Mouse (Mus musculus): ENCODE measurements at regions not wholly inside any gene's neighbourhood (a gene's known extent, or its start where the extent isn't known, plus 50 kb on each side); places are given as distances from the start of the nearest gene placed in this dataset.

DNA sequence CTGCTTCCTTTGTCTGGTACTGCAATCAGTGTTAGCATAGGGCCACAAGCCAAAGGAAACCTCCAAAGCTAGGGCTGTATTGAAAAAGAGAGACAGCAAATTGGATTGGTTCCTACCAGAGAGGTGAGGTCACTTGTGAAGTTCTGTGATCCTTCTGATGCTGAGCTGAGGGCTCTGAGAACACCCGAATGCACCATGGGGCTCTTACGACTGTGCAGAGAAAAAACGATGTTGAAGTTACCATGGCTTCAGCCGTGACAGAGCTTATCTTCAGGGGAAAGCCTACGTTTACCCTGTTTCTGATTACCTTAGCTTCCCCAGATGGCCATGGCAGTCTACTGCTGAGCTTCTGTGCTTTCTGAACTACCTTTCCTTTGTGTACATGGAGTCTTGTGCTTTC is 53.9 kb upstream of the Fmo9 start:
- DNase-seq (ENCODE audit: low spot score in 2 of 2) = no peak

DNA sequence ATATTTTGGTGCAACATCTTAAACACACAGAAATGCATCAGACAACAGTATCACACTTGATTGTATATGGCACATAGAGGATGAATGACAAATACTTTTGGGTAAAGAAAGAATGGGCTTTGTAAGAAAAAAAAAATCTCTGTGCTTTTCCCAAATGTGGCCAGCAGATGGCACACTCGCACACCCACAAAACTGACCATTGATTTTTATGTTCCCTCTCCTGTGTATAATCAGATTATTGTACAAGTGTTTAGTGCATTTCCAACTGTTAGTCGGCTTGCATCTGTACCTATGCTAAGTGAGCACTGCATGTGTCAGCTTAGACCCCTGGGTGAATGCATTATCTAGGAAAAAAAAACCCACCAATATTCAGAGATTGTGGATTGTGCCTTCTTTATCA is 56.4 kb upstream of the Fmo9 start:
- peak in 1 of 2 experiments; percentile 16 for DNase-seq (ENCODE audit: low spot score in 2 of 2)

DNA sequence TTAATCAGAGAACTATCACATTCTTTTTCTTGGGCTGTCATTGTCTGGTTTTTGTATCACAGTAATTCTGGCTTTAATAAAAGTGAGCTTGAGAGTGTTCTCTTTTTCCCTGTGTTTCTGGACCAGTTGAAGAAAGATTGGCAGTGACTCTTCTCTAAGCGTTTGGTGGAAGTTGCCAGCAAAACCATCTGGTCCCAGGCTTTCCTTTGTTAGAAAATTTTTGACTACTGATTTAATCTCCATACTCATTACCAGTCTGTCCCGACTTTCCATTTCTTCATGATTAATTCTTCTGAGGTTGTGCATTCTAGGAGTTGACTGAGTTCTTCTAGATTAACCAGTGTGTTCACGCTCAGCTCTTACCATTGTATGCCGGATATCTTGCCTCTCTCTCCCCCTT is 68.6 kb upstream of the Fmo9 start:
- DNase-seq (ENCODE audit: low spot score in 2 of 2) = no peak

DNA sequence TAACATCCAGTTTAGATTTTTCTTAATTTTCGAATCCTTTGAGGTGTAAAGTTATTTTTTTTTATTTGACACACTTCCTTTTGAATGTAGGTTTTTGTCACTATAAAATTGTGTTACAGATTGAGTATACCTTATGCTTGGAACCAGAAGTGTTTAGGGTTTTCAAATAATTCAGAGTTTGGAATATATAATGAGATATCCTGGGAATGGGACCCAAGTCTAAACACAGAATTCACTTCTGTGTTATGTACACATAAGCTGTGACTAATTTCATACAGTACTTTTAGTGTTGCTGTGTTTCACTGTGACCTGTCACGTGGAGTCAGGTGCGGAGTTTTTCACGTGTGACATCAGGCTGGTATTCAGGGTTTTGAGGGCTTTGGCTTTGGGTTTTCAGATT is 69.1 kb upstream of the Fmo9 start:
- no peak for DNase-seq (ENCODE audit: low spot score in 2 of 2)

DNA sequence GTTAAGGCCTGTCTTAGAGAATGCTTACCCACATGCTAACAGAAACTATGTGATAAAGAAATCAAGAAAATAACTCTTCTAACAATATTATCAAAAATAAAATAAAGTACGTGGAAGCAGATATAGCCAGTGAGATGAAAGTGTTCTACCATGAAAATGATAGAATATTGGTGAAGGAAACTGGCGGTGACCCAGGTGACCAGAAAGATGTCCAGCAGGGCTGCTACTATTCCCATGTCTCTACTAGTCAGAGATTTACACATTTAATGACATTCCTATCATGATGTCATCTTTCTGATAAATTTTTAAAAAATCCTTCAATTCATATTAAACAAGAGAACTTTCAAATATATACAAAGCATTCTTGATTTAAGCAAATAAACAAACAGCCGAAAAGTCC is 69.8 kb upstream of the Fmo9 start:
- no peak for DNase-seq (ENCODE audit: low spot score in 2 of 2)

DNA sequence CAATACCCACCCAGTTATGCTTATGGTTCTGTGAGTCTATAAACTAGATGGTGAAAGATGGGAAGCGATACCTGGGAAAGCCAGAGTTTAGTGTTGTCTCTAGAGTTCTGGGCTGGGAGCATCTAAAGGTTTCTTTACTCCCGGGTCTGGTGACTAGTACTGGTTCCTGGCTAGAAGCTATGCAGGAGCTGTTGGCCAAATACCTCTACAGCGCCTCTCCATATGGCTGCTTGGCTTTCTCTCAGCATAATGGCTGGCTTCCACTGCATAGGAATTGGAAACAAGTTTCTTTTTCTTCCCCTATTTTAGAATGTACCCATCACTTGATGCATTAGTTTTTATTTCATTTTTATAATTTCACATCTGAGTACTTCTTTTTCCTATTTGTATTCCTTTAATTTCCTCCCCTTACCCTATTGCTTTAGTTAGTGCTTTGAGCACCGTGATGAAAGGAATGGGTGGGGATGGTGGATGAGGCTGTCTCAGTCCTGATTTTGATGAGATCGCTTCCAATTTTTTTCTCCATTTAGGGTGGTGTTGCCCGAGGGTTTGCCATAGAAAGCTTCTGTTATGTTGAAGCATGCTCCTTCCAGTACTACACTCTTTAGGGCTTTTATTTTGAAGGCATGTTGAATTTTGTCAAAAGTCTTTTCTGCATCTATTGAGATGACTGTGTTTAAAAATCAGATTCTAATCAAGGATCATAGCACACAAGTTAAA is 71.5 kb upstream of the Fmo9 start:
- no peak for DNase-seq (ENCODE audit: low spot score in 2 of 2)

DNA sequence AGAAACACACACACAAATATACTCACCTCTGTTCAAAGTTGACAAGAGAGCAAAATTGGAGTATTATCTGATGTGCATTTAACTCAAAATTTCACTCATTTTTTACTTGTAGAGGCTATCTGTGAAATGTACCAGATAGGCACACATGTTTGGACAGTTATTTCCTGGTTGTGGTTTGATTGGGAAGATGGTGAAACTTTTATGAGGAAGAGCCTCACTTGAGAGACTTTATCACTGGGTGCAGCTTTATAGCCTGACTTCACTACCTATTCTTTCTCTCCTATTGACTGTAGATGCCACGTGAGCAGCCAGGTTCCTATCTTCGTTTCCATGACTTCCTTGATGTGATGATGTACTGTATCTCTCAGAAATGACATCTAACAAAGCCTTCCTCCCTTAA is 77.3 kb upstream of the Fmo9 start:
- DNase-seq (ENCODE audit: low spot score in 2 of 2) = no peak

DNA sequence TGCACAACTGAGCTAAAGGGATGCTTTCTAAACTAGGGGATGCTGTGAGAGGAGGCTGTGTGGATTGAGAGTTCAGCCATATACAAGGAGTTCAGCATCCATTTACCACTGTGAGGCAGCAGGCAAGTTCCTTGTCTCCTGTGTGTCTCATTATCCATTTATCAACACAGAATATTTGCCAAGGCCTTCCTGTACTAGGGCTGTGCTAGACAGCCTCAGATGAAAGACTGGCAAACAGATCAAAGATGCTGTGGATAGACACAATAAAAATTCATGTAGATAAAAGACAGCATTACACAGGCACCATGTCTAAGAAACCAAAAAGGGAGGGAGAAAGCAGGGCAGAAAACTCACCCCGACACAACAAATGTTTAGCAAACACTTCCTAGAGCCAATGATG is 91.5 kb upstream of the Fmo9 start:
- no peak for DNase-seq (ENCODE audit: low spot score in 2 of 2)

DNA sequence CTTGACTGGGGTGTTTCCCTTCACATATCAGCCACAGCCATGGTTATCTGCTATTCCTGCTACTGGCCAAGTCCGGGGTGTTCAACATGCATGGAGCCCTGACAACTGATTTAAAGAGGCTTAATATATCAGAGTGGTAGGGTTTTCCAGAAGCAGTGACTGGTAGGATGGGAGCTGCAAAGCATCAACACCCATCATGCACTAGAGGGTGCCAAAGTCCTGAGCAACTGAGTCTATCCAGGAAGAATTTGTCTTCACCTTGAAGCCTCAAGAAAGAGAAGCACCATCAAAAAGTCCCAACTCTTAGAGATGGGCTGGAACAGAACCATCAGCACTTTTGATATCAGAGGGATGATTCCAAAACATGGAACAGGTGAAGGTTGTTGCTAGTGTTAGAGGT is 100.5 kb upstream of the Fmo9 start:
- DNase-seq (ENCODE audit: low spot score in 2 of 2) = peak; percentile 18 to 33

DNA sequence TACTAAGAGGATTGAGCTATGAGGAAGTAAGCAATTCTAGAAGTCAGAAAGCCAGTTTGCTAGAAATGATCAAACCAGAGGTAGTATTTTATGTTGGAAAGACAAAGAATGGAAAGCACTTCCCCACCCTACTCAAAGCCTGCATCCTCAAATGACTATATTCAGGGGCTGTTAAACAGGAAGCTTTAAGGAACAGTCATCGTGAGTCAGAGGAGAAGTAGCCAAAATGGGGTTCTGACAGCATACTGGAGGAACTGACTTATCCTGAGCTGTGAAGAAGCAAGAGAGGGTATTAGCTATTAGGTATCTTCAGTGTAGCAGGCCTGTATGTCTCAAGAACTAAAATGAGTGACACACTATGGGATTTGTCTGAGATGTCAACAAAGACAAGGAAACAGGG is 106.3 kb upstream of the Fmo9 start:
- DNase-seq (ENCODE audit: low spot score in 2 of 2) = no peak

DNA sequence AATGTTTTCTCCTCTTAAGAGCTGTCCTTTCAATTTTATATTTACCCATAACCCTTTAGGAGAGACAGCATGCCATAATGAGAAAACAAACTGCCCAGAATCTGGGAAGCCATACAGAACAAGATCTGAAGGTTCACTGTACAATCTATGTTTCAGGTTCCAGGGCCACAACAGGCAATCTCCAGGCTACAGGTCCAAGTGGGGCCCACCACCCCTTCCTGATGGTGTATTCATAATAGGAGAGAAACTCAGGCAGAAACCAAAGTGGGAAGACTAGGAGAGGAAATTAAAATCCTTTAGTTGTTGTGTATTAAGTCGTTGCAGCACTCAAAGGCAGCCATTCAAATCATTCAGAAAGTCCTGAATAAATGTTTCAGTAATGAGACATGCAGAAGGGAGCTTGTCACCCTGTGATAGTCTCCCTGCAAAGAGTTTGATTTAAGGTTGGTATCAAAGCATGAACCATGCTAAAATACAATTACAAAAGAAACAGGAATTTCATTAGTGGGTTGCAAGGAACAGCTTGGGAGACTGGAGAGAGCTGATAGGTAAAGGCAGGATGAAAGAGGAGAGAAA is 107.3 kb upstream of the Fmo9 start:
- no peak for DNase-seq (ENCODE audit: low spot score in 2 of 2)

DNA sequence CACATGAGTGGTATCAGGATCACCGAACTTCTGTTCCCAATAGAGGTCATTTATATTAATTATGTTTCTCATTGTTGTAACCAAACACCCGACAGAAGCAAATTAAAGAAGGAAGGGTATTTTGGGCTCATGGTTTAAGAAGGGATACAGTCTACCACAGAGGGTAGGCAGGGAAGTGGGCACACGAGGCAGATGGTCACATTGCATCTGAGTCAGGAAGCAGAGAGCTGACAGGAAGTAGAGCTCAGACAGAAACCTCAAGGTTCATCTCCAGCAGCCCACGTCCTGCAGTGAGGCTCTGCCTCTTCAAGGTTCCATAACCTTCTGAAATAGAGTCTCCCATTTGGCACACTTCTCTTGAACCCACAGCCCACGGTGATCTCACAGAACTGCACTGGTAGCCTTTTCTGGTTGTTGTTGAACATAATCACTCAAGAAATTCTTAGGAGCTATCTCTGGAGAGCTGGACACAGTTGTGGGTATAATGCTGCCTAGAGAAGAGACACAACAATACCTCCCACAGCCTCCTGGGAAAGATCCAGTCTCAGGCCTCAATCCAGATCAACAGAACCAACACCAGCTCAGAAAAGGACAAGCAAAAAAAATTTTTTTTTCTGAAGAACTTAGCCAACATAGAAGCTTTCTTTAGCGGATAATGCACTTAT is 111.5 kb upstream of the Fmo9 start:
- DNase-seq (ENCODE audit: low spot score in 2 of 2) = no peak

DNA sequence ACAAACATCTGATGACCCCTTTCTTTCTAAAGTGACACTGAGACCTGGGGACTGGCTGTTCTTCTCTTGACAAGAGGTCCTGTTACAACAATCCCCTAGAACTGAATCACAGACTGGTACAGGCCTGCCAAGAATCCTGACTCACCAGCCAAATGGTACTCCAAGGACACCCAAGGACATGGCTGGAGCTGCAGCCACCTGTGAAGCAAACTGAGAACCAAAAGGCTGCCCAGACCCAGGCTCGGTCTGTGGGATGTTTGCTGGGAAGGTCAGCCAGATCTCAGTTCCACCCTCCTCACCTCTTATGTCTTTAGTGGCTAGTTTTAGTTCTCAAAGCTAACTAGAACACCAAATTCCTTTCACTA is 112.1 kb upstream of the Fmo9 start:
- no peak for DNase-seq (ENCODE audit: low spot score in 2 of 2)

DNA sequence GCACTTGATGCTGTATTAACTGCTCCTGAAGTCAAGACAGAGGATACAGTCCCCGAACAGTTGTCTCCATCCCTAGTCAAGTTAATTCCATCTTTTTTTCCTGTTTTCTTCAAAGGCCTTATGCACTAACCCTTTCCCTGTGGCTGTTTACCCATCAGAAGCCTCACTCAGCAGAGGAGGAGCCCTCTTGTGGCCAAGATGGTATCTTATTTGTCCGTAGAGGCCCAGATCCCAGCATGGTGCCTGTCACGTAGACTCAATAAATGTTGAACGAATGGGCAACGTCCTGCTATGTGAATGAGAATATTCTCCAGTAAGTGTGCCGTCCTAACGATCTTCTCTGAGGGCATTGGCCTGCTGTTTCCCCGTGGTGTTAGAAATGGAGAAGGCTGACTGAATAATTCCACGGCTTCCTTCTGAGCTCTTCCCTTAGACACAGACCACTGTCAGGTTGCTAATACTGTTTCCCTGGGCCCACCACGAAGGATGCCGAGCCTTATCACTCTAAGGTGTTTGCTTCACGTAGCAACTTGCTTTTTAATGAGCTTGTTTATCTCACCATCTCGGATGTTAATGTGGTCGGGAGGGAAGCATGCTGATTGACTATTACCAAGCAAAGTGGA is 113.1 kb upstream of the Fmo9 start:
- DNase-seq (ENCODE audit: low spot score in 2 of 2) = no peak

DNA sequence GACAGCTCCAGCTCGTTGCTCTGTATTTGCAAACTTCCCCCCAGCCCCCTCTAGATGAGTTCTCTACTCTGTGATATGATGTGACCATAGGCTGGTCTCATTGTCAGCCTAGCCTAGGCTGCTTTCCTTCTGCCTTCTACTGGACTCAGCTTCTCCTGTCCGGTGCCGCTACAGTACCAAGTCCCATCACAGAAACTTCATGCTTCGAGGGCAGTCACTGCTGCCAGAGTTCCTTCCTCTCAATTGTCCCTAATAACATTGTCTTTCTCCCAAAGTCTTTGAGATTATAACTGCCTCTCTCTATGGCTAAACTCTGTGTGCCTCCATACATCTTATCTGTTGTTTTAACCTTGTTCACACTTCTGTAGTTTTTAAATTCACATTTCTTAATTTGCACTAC is 114.0 kb upstream of the Fmo9 start:
- no peak for DNase-seq (ENCODE audit: low spot score in 2 of 2)

DNA sequence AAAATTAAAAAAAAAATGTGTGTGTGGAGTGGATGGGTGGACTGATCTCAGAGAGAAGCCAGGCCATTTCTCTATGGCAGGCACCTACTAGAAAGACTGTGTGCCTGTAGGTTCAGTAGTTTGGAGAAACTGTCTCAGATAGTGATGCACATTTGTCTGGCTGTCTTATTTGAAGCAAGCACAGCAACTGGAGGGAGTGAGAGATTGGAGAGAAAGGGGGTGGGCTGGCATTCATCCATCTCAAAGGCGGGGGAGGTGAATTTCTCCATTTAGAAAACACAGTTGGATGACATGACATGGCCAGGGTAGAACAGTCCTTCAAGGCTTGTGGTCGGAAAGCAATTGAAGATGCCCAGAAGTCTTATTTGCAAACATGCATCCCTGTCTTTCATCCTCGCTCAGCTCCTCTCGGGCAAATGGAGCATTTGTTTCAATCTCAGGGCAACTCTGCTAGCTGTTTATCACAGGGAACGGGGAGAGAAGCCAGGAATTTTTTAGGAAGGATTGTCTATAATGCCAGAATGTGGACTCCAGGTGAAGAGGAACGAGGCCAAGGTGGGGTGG is 114.8 kb upstream of the Fmo9 start:
- DNase-seq (ENCODE audit: low spot score in 2 of 2) = peak in 1 of 2 experiments; percentile 25

DNA sequence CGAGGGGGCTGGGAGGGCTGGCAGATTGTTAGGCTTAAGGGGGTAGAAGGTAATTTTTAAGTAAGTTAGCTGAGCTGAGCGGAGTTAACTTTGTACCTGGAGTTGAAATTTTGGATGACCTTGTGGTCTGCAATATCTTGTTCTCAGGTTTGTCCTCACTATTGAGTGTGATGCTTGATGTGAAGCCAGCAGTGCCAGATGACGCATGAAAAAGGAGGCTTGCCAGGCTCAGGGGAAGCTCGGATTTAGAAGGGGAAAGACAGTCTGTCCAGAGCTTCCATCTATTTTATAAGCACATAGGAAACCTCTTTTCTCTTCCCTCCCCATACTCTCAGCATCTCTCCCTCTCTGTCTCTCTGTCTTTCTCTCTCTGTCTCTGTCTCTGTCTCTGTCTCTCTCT is 115.3 kb upstream of the Fmo9 start:
- no peak for DNase-seq (ENCODE audit: low spot score in 2 of 2)

DNA sequence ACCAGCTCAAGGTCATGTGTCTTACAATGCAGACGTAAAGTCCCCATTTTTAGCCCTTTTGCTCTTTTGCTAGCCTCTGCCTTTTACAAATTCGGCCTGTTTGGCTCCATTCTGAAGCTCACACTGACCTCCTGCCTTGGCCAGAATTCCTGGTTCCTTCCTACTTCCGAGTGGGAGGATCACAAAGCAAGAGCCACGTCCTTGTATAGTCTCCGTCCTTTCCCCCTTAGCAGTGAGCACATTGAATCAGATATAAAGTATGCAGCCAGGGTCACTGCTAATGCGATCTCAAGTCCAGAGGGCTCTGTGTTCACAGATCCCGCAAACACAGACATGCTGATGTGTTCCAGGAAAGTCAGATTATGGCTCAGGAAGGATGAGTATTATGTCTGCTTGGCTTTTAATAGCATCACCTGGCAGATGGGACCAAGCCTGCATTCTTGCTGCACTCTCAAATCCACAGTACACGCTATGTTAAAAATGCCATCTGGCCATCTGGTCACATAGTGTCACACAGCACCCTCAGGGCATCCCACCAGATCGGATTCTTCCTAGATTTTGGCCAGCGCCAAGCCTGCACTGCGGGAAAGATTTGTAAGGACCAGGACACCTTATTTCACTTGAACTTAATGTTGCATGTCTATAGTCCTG is 119.4 kb upstream of the Fmo9 start:
- no peak for DNase-seq (ENCODE audit: low spot score in 2 of 2)

DNA sequence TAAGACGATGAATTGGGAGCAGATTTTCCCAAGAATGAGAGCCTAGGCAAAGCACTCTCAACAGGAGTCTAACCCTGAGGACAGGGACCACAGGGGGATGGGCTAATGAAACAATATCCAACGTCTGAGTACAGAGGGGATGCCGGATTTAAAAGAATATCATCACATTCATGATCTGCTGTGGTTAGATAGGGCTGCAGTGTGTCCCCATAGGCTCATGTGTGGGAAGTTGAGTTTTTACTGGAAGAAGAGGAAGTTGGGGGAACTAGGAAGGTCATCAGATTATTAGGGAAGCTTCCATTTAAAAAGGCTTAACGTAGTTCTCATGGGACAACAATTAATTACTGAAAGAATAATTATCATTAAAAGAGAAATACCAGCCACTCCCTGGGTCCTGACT is 120.3 kb upstream of the Fmo9 start:
- DNase-seq (ENCODE audit: low spot score in 2 of 2) = no peak

DNA sequence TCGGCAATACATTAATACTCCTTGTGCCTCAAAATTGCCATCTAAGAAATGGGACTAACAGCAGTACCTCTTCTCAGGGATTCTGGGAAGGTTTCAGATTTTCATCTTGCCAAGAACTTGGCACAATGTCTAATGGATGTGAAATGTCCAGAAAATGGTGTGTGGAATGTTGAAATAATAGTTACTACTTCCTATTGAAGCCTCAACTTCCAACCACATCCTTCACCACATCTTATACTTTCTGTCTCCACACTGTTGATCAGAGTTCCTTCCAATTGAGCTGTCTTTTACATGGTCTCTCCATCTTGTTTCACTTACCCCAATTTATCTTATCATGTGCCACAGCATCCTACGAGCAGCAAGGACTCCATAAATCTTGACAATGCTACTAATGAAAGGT is 122.3 kb upstream of the Fmo9 start:
- DNase-seq (ENCODE audit: low spot score in 2 of 2) = no peak

DNA sequence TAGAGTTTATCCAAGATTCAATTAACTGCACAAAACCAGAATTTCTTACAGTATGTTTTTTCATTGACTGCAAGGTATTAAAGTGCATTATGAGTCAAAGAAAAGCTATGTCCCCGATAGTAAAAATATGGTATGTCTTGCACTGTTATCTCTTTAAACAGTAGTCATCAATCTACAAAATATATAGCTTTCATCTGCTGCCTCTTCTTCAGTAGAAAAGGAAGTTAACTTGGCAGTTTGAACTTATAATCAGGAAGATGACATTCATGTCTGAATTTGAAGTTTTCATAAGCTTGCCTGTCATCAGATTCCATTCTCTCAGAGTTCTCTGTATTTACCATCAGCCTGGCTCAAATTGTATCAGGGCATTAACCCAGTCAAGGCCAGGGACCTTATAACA is 122.7 kb upstream of the Fmo9 start:
- DNase-seq (ENCODE audit: low spot score in 2 of 2) = no peak
